7 mouse cellular contexts compared by ENCODE assay signal in the genomic region with DNA sequence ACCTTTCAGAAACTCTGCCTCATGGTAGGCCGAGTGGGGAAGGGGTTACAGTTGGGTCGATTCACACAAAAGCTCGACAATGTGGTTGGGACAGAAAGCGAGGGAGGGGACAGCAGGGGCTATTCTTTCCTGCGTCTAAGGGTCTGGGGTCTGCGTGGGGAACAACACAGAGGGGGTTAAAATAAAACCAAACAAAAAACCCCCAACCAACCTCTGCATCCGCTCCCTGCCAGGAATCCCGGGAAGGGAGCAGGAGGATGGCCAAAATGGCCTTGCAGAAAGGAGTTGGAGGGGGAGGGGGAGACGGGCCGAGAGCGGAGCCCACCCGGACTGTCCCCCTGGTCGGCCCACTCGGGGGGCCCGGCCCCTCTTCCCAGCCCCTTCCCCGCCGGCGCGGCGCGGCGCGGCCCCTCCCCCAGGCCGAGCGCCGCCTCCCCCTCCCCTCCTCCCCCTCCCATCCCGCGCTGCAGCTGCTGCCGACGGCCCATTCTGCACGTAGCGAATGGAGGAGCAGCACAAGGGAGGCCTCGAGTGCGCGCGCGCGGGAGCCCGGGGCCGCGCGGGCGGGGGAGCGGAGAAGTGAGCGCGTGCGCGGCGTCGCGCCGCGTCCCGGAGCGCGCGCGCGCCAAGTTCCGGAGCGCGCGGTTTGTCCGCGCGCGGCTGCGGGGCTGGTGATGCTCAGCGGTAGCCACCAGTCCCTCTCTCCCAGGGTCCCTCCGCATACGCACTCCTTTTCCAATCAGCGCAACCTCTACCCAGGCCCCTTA. TPM values are rescaled to one million over a fixed set of nuclear protein-coding genes. Genes with fewer than 3 reads are reported as not detected.
DNase-seq lines count a peak whose midpoint lies in the region; ATAC-seq and TF ChIP-seq lines count a peak whose summit lies in the region.

No protein-coding gene starts in this region.

- peak overlapping the region; percentile 49 for H3K4me3 ChIP-seq in limb, embryonic 15.5 days
- peak overlapping the region; percentile 48 for H3K4me3 ChIP-seq in midbrain, postnatal 0 days (ENCODE audit: low read depth, low read length)
- H3K4me3 ChIP-seq in stomach, embryonic 15.5 days (replicated peaks) = peak overlapping the region; percentile 44

- peak overlapping the region; percentile 69 for H3K4me2 ChIP-seq in limb, embryonic 15.5 days
- peak overlapping the region; percentile 77 for H3K4me2 ChIP-seq in midbrain, postnatal 0 days (ENCODE audit: low read depth, low read length, poor library complexity, severe bottlenecking)
- peak overlapping the region; percentile 60 for H3K4me2 ChIP-seq in stomach, embryonic 15.5 days

- no peaks in the 10 kb centered on the region for H3K9me3 ChIP-seq in limb, embryonic 15.5 days
- H3K9me3 ChIP-seq in midbrain, postnatal 0 days (ENCODE audit: low read length) = no peaks in the 10 kb centered on the region
- H3K9me3 ChIP-seq in stomach, embryonic 15.5 days = no peaks in the 10 kb centered on the region

- peak; percentile 88 for DNase-seq in adrenal gland, postnatal 25 days
- DNase-seq in embryo, embryonic 9.5 days (ENCODE audit: extremely low spot score) = peak; percentile 94
- peak; percentile 68 for DNase-seq in heart, adult 8-10 months (ENCODE audit: low spot score)
- DNase-seq in kidney, adult 9 months = peak; percentile 67
- DNase-seq in midbrain, postnatal 0 days (ENCODE audit: low spot score) = peak; percentile 95

- peaks cover 47% of the 10 kb centered on the region for H3K4me1 ChIP-seq in limb, embryonic 15.5 days
- peaks cover 20% of the 10 kb centered on the region for H3K4me1 ChIP-seq in midbrain, postnatal 0 days (ENCODE audit: insufficient read depth, low read length)
- H3K4me1 ChIP-seq in stomach, embryonic 15.5 days = peaks cover 36% of the 10 kb centered on the region

- H3K36me3 ChIP-seq in limb, embryonic 15.5 days = no peaks in the 10 kb centered on the region
- H3K36me3 ChIP-seq in midbrain, postnatal 0 days (ENCODE audit: insufficient read depth, low read length) = no peaks in the 10 kb centered on the region
- H3K36me3 ChIP-seq in stomach, embryonic 15.5 days = no peaks in the 10 kb centered on the region

- H3K27me3 ChIP-seq in limb, embryonic 15.5 days = peaks cover 12% of the 10 kb centered on the region; the same call in 1 of the 2 replicates
- 0 out of 2 replicates have a peak, but pooled peaks cover 8% of the 10 kb centered on the region for H3K27me3 ChIP-seq in midbrain, postnatal 0 days (ENCODE audit: insufficient read depth, low read length)
- H3K27me3 ChIP-seq in stomach, embryonic 15.5 days (replicated peaks) = no peaks in the 10 kb centered on the region

- peak overlapping the region; percentile 55 for H3K9ac ChIP-seq in limb, embryonic 15.5 days
- peak overlapping the region; percentile 67 for H3K9ac ChIP-seq in midbrain, postnatal 0 days (replicated peaks; ENCODE audit: low read length, poor library complexity, severe bottlenecking)
- peak overlapping the region; percentile 48 for H3K9ac ChIP-seq in stomach, embryonic 15.5 days

- under 1% methylated on average over 53 of the region's 72 CpGs for whole genome bisulfite sequencing in limb, embryonic 15.5 days
- under 1% methylated on average over 36 of the region's 72 CpGs for WGBS in midbrain, postnatal 0 days
- WGBS in stomach, embryonic 15.5 days = under 1% methylated on average over 44 of the region's 72 CpGs

- TF ChIP-seq CTCF in midbrain, postnatal 0 days (IDR thresholded peaks at IDR 0.05) = no peak

- ATAC-seq in limb, embryonic 15.5 days (ENCODE audit: insufficient number of reproducible peaks, low FRiP score, low TSS enrichment, low read depth) = peak; percentile 54
- ATAC-seq in midbrain, postnatal 0 days (ENCODE audit: low FRiP score) = peak; percentile 76
- peak; percentile 67 for ATAC-seq in stomach, embryonic 15.5 days (ENCODE audit: insufficient read depth, low FRiP score, low read depth)

- peak overlapping the region; percentile 90 for H3K27ac ChIP-seq in limb, embryonic 15.5 days
- peak overlapping the region; percentile 82 for H3K27ac ChIP-seq in midbrain, postnatal 0 days (ENCODE audit: low read depth, low read length)
- H3K27ac ChIP-seq in stomach, embryonic 15.5 days = peak overlapping the region; percentile 94

RNA-seq across cellular contexts. Expression of a gene that starts 2.9 kb away (rescaled TPM):
- not detected in 2 replicates for total RNA-seq in adrenal gland, postnatal 25 days (2021)
- total RNA-seq in heart, adult 8-10 months (2022) = 1 to 10 TPM in 1 of 4 experiments, under 1 TPM in 3; 0.56 to 1.2 (median 0.94) TPM
- polyA plus RNA-seq in limb, embryonic 15.5 days (2015; fragmentation: Nextera tagmentation; extraction: Ambion mirVana) = 0.63 TPM in 1 of 2 replicates, not detected in the other
- total RNA-seq in midbrain, postnatal 0 days (2014; rRNA removed) = not detected in 2 replicates
- 0.67 TPM in 1 of 2 replicates, not detected in the other for polyA plus RNA-seq in midbrain, postnatal 0 days (2015; fragmentation: Nextera tagmentation; extraction: Ambion mirVana)
- polyA plus RNA-seq in stomach, embryonic 15.5 days (2015; fragmentation: Nextera tagmentation; extraction: Ambion mirVana) = not detected in 2 replicates

RNA-seq across cellular contexts. Expression of a gene that starts 49.8 kb away (rescaled TPM):
- total RNA-seq in adrenal gland, postnatal 25 days (2021) = 51.6 TPM in 2 replicates
- 10 to 100 TPM; 91.5 to 96.4 (median 93.2) TPM for total RNA-seq in heart, adult 8-10 months (2022)
- 38.1 and 39.2 TPM in 2 replicates for polyA plus RNA-seq in limb, embryonic 15.5 days (2015; fragmentation: Nextera tagmentation; extraction: Ambion mirVana)
- 213 and 264 TPM in 2 replicates for total RNA-seq in midbrain, postnatal 0 days (2014; rRNA removed)
- 149 and 153 TPM in 2 replicates for polyA plus RNA-seq in midbrain, postnatal 0 days (2015; fragmentation: Nextera tagmentation; extraction: Ambion mirVana)
- 39.8 and 43.3 TPM in 2 replicates for polyA plus RNA-seq in stomach, embryonic 15.5 days (2015; fragmentation: Nextera tagmentation; extraction: Ambion mirVana)

RNA-seq across cellular contexts. Expression of a gene that starts 50.4 kb away (rescaled TPM):
- 101 and 124 TPM in 2 replicates for total RNA-seq in adrenal gland, postnatal 25 days (2021)
- 100 to 1,000 TPM; 163 to 174 (median 168) TPM for total RNA-seq in heart, adult 8-10 months (2022)
- polyA plus RNA-seq in limb, embryonic 15.5 days (2015; fragmentation: Nextera tagmentation; extraction: Ambion mirVana) = 142 and 143 TPM in 2 replicates
- 41.9 and 42.8 TPM in 2 replicates for total RNA-seq in midbrain, postnatal 0 days (2014; rRNA removed)
- polyA plus RNA-seq in midbrain, postnatal 0 days (2015; fragmentation: Nextera tagmentation; extraction: Ambion mirVana) = 113 and 114 TPM in 2 replicates
- polyA plus RNA-seq in stomach, embryonic 15.5 days (2015; fragmentation: Nextera tagmentation; extraction: Ambion mirVana) = 145 and 154 TPM in 2 replicates

Comparison
In these comparisons a context has a peak if more than half of its experiments do, and no peak if none do; other contexts are left out.
1. Peak in every context shown above with its lines: DNase-seq, ATAC-seq, H3K4me3 ChIP-seq and H3K27ac ChIP-seq.